Mouse (Mus musculus): ENCODE results near the gene Ap1ar.

DNA sequence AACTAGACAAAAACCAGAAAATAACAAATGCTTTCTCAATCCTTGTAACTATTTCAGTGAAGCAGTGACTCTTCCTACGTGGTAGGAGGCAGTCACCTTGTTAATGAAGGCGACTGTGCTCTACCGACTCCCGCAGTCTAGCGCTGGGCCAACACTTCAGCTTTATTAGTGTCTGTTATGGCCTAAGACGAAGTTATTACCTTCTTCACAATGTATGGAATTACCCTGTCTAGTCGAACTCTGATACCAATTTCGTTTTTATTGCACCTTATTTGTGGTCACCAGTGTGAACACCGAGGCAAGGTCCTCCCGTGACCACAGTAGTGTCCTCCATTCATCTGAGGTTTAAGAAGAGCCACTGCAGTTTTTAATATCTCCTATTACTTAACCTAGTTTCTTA is 7.1 kb downstream of the Ap1ar start:
- TF ChIP-seq CTCF (IDR thresholded peaks at IDR 0.05; ENCODE audit: insufficient read depth, low read depth, low read length) (no peak), POLR2A (IDR thresholded peaks at IDR 0.05; ENCODE audit: insufficient read depth, low read depth, low read length) (no peak)
